In the genomic region with DNA sequence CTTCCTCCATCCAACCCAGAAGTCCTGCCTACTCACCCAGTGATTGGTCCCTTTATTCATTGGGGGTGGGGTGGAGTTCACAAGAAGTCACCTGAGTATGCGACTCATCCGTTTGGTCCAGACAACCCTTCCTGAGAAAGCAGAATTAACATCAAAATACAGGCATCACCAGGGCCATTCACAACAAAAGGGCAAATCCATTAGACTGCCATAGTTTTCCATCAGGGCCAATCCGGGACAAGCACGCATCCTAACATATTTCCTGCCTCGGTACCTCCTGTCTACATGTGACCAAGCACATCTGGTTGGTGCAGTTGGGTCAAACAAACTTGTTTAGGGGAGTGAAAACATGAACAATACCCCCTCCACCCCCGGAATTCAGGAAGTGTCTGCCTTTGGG, we compare ENCODE assay signal across 34 mouse cellular contexts. TPM values are rescaled to one million over a fixed set of nuclear protein-coding genes. Genes with fewer than 3 reads are reported as not detected.
DNase-seq lines count a peak whose midpoint lies in the region; ATAC-seq and TF ChIP-seq lines count a peak whose summit lies in the region.
"Had no signal": no experiment of that assay in that cellular context is flagged by ENCODE, and none has a peak within 500 bp of the region (broad histone marks: within the 10 kb centered on the region; RNA-seq: fewer than 3 reads in every experiment).

No protein-coding gene starts in this region.

- H3K9me3 ChIP-seq in heart, embryonic 13.5 days: no peaks in the 10 kb centered on the region
- no peaks in the 10 kb centered on the region for H3K9me3 ChIP-seq in liver, embryonic 13.5 days (replicated peaks)
- H3K9me3 ChIP-seq in liver, postnatal 0 days (ENCODE audit: low read length): no peaks in the 10 kb centered on the region
- no peaks in the 10 kb centered on the region for H3K9me3 ChIP-seq in ES-Bruce4 (replicated peaks; ENCODE audit: control insufficient read depth, insufficient read depth, low read length, poor library complexity, severe bottlenecking)
- H3K9me3 ChIP-seq: embryonic facial prominence, embryonic 10.5 days; embryonic facial prominence, embryonic 13.5 days; forebrain, embryonic 10.5 days; forebrain, embryonic 13.5 days; heart, embryonic 12.5 days; hindbrain, embryonic 12.5 days; hindbrain, embryonic 15.5 days had no signal

- H3K4me3 ChIP-seq in heart, embryonic 13.5 days: no peak overlapping the region
- H3K4me3 ChIP-seq in liver, embryonic 13.5 days (replicated peaks): no peak overlapping the region
- H3K4me3 ChIP-seq in liver, postnatal 0 days (ENCODE audit: low read depth, low read length): no peak overlapping the region
- no peak overlapping the region for H3K4me3 ChIP-seq in ES-Bruce4 (ENCODE audit: low read depth, low read length)
- H3K4me3 ChIP-seq: embryonic facial prominence, embryonic 10.5 days; embryonic facial prominence, embryonic 13.5 days; erythroblast, embryonic 14.5 days; forebrain, embryonic 10.5 days; forebrain, embryonic 13.5 days; heart, embryonic 12.5 days; hindbrain, embryonic 12.5 days; hindbrain, embryonic 15.5 days had no signal

- no peak for ATAC-seq in heart, embryonic 13.5 days (ENCODE audit: extremely low read depth, insufficient number of reproducible peaks, low FRiP score, low TSS enrichment)
- ATAC-seq in liver, embryonic 13.5 days (ENCODE audit: low read depth): no peak
- ATAC-seq in liver, postnatal 0 days: no peak
- ATAC-seq: activated CD4-positive, CD25-positive, alpha-beta regulatory T cell, adult 4 months; forebrain, embryonic 13.5 days; forebrain, postnatal 0 days had no signal

- no peaks in the 10 kb centered on the region for H3K36me3 ChIP-seq in heart, embryonic 13.5 days
- H3K36me3 ChIP-seq in liver, embryonic 13.5 days: no peaks in the 10 kb centered on the region
- no peaks in the 10 kb centered on the region for H3K36me3 ChIP-seq in liver, postnatal 0 days (replicated peaks; ENCODE audit: insufficient read depth, low read length)
- no peaks in the 10 kb centered on the region for H3K36me3 ChIP-seq in ES-Bruce4 (ENCODE audit: control insufficient read depth, insufficient read depth, low read length, poor library complexity, severe bottlenecking)
- H3K36me3 ChIP-seq: embryonic facial prominence, embryonic 10.5 days; embryonic facial prominence, embryonic 13.5 days; forebrain, embryonic 10.5 days; heart, embryonic 12.5 days; hindbrain, embryonic 12.5 days; hindbrain, embryonic 15.5 days had no signal

- peaks cover 46% of the 10 kb centered on the region for H3K4me1 ChIP-seq in heart, embryonic 13.5 days
- peaks cover 64% of the 10 kb centered on the region for H3K4me1 ChIP-seq in liver, embryonic 13.5 days (replicated peaks)
- peaks cover 16% of the 10 kb centered on the region for H3K4me1 ChIP-seq in liver, postnatal 0 days (ENCODE audit: insufficient read depth)
- H3K4me1 ChIP-seq in ES-Bruce4 (ENCODE audit: control insufficient read depth, insufficient read depth, low read length): peaks cover 4% of the 10 kb centered on the region

- 0 out of 2 replicates have a peak overlapping the region, but pooled peaks have one; percentile 3 for H3K4me2 ChIP-seq in heart, embryonic 13.5 days
- H3K4me2 ChIP-seq in liver, embryonic 13.5 days: no peak overlapping the region
- no peak overlapping the region for H3K4me2 ChIP-seq in liver, postnatal 0 days (ENCODE audit: low read depth, low read length)
- H3K4me2 ChIP-seq: embryonic facial prominence, embryonic 13.5 days; forebrain, embryonic 13.5 days; hindbrain, embryonic 12.5 days; hindbrain, embryonic 15.5 days had no signal

- WGBS in heart, embryonic 13.5 days: 58% methylated on average over 6 of the region's 6 CpGs
- 64% methylated on average over 6 of the region's 6 CpGs for WGBS in liver, embryonic 13.5 days (ENCODE audit: insufficient replicate concordance)
- 74% methylated on average over 6 of the region's 6 CpGs for WGBS in liver, postnatal 0 days (ENCODE audit: insufficient replicate concordance)

- intact Hi-C loops in heart, postnatal 36 days (cut with DNase I): loop anchor here (2.0 kb wide), 1 partner anchor 25 kb away; a partner anchor contains a TSS

- no peak for TF ChIP-seq POLR2A in ES-Bruce4 (IDR thresholded peaks at IDR 0.05; ENCODE audit: insufficient read depth, low read length)

- DNase-seq in heart, postnatal 36 days: no peak
- no peak for DNase-seq in liver, embryonic 13.5 days
- DNase-seq in liver, postnatal 0 days: no peak
- peak; percentile 99 for DNase-seq in R1 (ENCODE audit: low read depth, low spot score)
- no peak for DNase-seq in lung, postnatal 36 days
- no peak for DNase-seq in frontal cortex, postnatal 25 days (ENCODE audit: low spot score in 2 of 2)
- DNase-seq: adrenal gland, adult 8-10 months; adrenal gland, postnatal 25 days; cerebellum, adult 11-12 months; cerebellum, adult 8-10 months; cerebellum, postnatal 10 days; cerebellum, postnatal 36 days; embryo, embryonic 11 days; forebrain, postnatal 0 days; gastrocnemius, postnatal 25 days; heart, adult 18-20 months; heart, postnatal 14 days had no signal

- TF ChIP-seq EP300 in liver, postnatal 0 days (IDR thresholded peaks at IDR 0.05; ENCODE audit: low read depth): no peak
- TF ChIP-seq EP300 in ES-Bruce4 (IDR thresholded peaks at IDR 0.05; ENCODE audit: insufficient read depth, low read depth, low read length): peak; percentile 91

- no peaks in the 10 kb centered on the region for H3K27me3 ChIP-seq in heart, embryonic 13.5 days (replicated peaks)
- peaks cover 37% of the 10 kb centered on the region for H3K27me3 ChIP-seq in liver, embryonic 13.5 days
- H3K27me3 ChIP-seq in liver, postnatal 0 days (ENCODE audit: insufficient read depth, low read length): peaks cover 6% of the 10 kb centered on the region; the same call in 1 of the 2 replicates
- H3K27me3 ChIP-seq in ES-Bruce4 (ENCODE audit: control insufficient read depth, insufficient read depth, low read length, poor library complexity, severe bottlenecking): no peaks in the 10 kb centered on the region
- H3K27me3 ChIP-seq: embryonic facial prominence, embryonic 13.5 days; forebrain, embryonic 13.5 days; heart, embryonic 12.5 days; hindbrain, embryonic 15.5 days had no signal

- H3K27ac ChIP-seq in heart, embryonic 13.5 days (replicated peaks): no peak overlapping the region
- H3K27ac ChIP-seq in liver, embryonic 13.5 days: peak overlapping the region; percentile 45; the same call in 1 of the 2 replicates
- H3K27ac ChIP-seq in liver, postnatal 0 days (ENCODE audit: low read depth): no peak overlapping the region; the same call in 1 of the 2 replicates
- peak overlapping the region; percentile 97 for H3K27ac ChIP-seq in ES-Bruce4 (ENCODE audit: insufficient read depth, low read length)
- H3K27ac ChIP-seq: embryonic facial prominence, embryonic 10.5 days; embryonic facial prominence, embryonic 13.5 days; forebrain, embryonic 10.5 days; forebrain, embryonic 13.5 days; hindbrain, embryonic 12.5 days; hindbrain, embryonic 15.5 days had no signal

- no peak overlapping the region for H3K9ac ChIP-seq in heart, embryonic 13.5 days
- H3K9ac ChIP-seq in liver, embryonic 13.5 days: no peak overlapping the region
- H3K9ac ChIP-seq in liver, postnatal 0 days (replicated peaks): no peak overlapping the region
- H3K9ac ChIP-seq in ES-Bruce4 (ENCODE audit: low read depth, poor library complexity, severe bottlenecking): no peak overlapping the region
- H3K9ac ChIP-seq: embryonic facial prominence, embryonic 13.5 days; forebrain, embryonic 13.5 days; forebrain, postnatal 0 days; heart, embryonic 12.5 days; hindbrain, embryonic 12.5 days; hindbrain, embryonic 15.5 days had no signal

- TF ChIP-seq CTCF in liver, postnatal 0 days (IDR thresholded peaks at IDR 0.05; ENCODE audit: low read depth): no peak
- TF ChIP-seq CTCF in ES-Bruce4 (IDR thresholded peaks at IDR 0.05; ENCODE audit: low read depth, low read length): no peak

RNA-seq across cellular contexts. Expression of a gene that starts 24.9 kb away (rescaled TPM):
- 550 and 637 TPM in 2 replicates for polyA plus RNA-seq in heart, embryonic 13.5 days (2015; fragmentation: Nextera tagmentation; extraction: Ambion mirVana)
- 100 to 1,000 TPM; 133 to 154 TPM for total RNA-seq in heart, postnatal 36 days (2021)
- polyA plus RNA-seq in liver, embryonic 13.5 days (2015; fragmentation: Nextera tagmentation; extraction: Ambion mirVana): 415 and 484 TPM in 2 replicates
- 397 and 413 TPM in 2 replicates for polyA plus RNA-seq in liver, postnatal 0 days (2015; fragmentation: Nextera tagmentation; extraction: Ambion mirVana)
- polyA plus RNA-seq in ES-Bruce4 (2011; ENCODE audit: insufficient read depth, insufficient read length, low read depth, missing spikeins): 1,141 and 1,173 TPM in 2 replicates

RNA-seq across cellular contexts. Expression of a gene that starts 44.1 kb away (rescaled TPM):
- 0.27 TPM in 1 of 2 replicates, not detected in the other for polyA plus RNA-seq in heart, embryonic 13.5 days (2015; fragmentation: Nextera tagmentation; extraction: Ambion mirVana)
- not detected for total RNA-seq in heart, postnatal 36 days (2021)
- polyA plus RNA-seq in liver, embryonic 13.5 days (2015; fragmentation: Nextera tagmentation; extraction: Ambion mirVana): not detected in 2 replicates
- not detected in 2 replicates for polyA plus RNA-seq in liver, postnatal 0 days (2015; fragmentation: Nextera tagmentation; extraction: Ambion mirVana)
- not detected in 2 replicates for polyA plus RNA-seq in ES-Bruce4 (2011; ENCODE audit: insufficient read depth, insufficient read length, low read depth, missing spikeins)
- total RNA-seq: adrenal gland, adult 8-10 months; adrenal gland, postnatal 25 days; forebrain, postnatal 0 days; gastrocnemius, adult 8-10 months; gastrocnemius, postnatal 25 days; heart, adult 18-20 months; heart, postnatal 14 days had no signal
- polyA plus RNA-seq: activated CD4-positive, CD25-positive, alpha-beta regulatory T cell, adult 4 months; brain, embryonic 14.5 days; cortical plate, adult 2 months; embryonic facial prominence, embryonic 10.5 days; embryonic facial prominence, embryonic 13.5 days; erythroblast, embryonic 14.5 days; forebrain, embryonic 10.5 days; forebrain, embryonic 13.5 days; forebrain, postnatal 0 days; frontal cortex, adult 2 months; heart, embryonic 12.5 days; heart, embryonic 16.5 days; hindbrain, embryonic 15.5 days; intestine, embryonic 14.5 days had no signal

Comparison
In these comparisons a context has a peak if more than half of its experiments do, and no peak if none do; other contexts are left out.
1. H3K27ac ChIP-seq: peak in liver, embryonic 13.5 days (single experiment) and ES-Bruce4 (single experiment); none in heart, embryonic 13.5 days (single experiment) and liver, postnatal 0 days (single experiment).